Mouse (Mus musculus) forebrain, postnatal 0 days (tissue): ENCODE measurements around the gene Akt1. TPM values are rescaled to one million over a fixed set of nuclear protein-coding genes. Genes with fewer than 3 reads are reported as not detected.

ENCODE experiments used
- ATAC-seq: fragments of 200-750 bp; cut with Nextera tagmentation; 2 replicates; pipeline ENCODE4 v1.8.0; 2017; ENCODE audit warnings: mild to moderate bottlenecking, moderate library complexity
- DNase-seq: peaks from one replicate; pipeline ENCODE4 v3.0.0-alpha.2; 2015
- H3K27ac ChIP-seq: fragments of 300-500 bp; sonication (generic); 2 replicates; pipeline ENCODE4 v1.5.1; 2014; ENCODE audit warnings: low read depth, mild to moderate bottlenecking, antibody characterized with exemption, low read length, moderate library complexity, mixed read lengths
- H3K27me3 ChIP-seq: fragments of 300-500 bp; sonication (generic); 2 replicates; pipeline ENCODE4 v1.6.1; 2014; ENCODE audit warnings: mild to moderate bottlenecking, low read length, mixed read lengths; ENCODE audit not compliant: insufficient read depth
- H3K36me3 ChIP-seq: fragments of 300-500 bp; sonication (generic); 2 replicates; pipeline ENCODE4 v1.6.1; 2014; ENCODE audit warnings: mild to moderate bottlenecking, moderate library complexity; ENCODE audit not compliant: insufficient read depth
- H3K4me1 ChIP-seq: fragments of 300-500 bp; sonication (generic); 2 replicates; pipeline ENCODE4 v1.6.1; 2014; ENCODE audit warnings: antibody characterized with exemption; ENCODE audit not compliant: insufficient read depth
- H3K4me2 ChIP-seq: fragments of 300-500 bp; sonication (generic); 2 replicates; pipeline ENCODE4 v1.6.1; 2014; ENCODE audit warnings: low read depth, mild to moderate bottlenecking, moderate library complexity
- H3K4me3 ChIP-seq: fragments of 300-500 bp; sonication (generic); 2 replicates; pipeline ENCODE4 v1.5.1; 2014; ENCODE audit warnings: low read depth, low read length, mixed read lengths
- H3K9ac ChIP-seq: fragments of 300-500 bp; sonication (generic); 2 replicates; pipeline ENCODE4 v1.6.1; 2014; ENCODE audit warnings: mild to moderate bottlenecking
- H3K9me3 ChIP-seq: fragments of 300-500 bp; sonication (generic); 2 replicates; pipeline ENCODE4 v1.6.1; 2016; ENCODE audit warnings: low read length
- CTCF ChIP-seq: sonication (generic); IDR thresholded peaks from 2 replicates; pipeline ENCODE4 v1.5.1; 2016; ENCODE audit warnings: antibody characterized with exemption, control low read depth, low read depth
- WGBS: fragments of 180-500 bp; shearing (Covaris S2); extraction: QIAGEN DNeasy Blood & Tissue Kit; methylation state at CpG from one replicate; pipeline ENCODE4 v1.1.7; 2014; 5-methylcytosine and 5-hydroxymethylcytosine counted together
- polyA plus RNA-seq: library from polyadenylated mRNA; unstranded; fragments of >200 nt; fragmentation: Nextera tagmentation; extraction: Ambion mirVana; gene quantifications from 2 replicates; pipeline ENCODE4 v1.2.1, GENCODE M21; 2015
- total RNA-seq: library from RNA; depleted of rRNA; stranded (reverse); fragments of >200 nt; gene quantifications from 2 replicates; pipeline ENCODE4 v1.2.3, GENCODE M21; 2014

Akt1 gene
- total and polyA plus RNA-seq, 2 experiments from 2014 or later: 117 to 213 TPM

DNA sequence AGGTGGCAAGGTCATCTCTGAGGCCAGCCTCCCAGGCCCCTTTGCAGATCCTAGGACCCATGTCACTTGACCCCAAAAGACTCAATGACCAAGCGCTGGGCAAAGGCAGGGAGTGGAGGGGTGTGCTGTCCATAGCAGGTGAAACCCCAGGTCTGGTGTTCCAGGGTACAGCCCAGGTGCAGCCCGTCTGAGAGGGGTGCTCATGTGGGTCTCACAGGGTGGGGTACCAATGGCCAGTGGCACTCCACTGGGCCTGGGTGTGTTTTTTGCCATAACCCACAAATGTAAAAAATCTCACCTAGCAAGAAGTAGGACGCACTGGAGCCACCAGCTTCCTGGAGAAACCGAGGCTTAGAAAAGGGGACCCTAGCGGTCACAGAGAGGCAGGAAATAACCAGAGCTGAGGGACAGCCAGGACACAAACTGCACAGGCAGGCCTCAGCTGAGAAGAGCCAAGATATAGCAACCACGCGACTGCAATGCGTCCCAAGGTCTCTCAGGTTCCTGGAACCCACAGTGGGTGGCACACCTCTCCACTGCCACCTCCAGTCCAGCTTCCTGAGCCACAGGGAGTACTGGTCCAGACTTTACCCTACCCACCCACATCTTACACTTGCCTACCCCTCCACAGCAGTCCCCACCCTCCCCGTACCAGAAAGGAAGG lies 8.7 kb downstream of the Akt1 start:
- DNase-seq (no peak), ATAC-seq (no peak)
- Histone ChIP-seq H3K27me3 (no peaks in the 10 kb centered on the region), H3K36me3 (peaks cover 55% of the 10 kb centered on the region), H3K9me3 (no peaks in the 10 kb centered on the region), H3K27ac (0 out of 2 replicates have a peak overlapping the region, but pooled peaks have one; percentile 50), H3K4me3 (no peak overlapping the region), H3K4me1 (peaks cover 9% of the 10 kb centered on the region), H3K4me2 (0 out of 2 replicates have a peak overlapping the region, but pooled peaks have one; percentile 4), H3K9ac (peak overlapping the region; percentile 25; the same call in 1 of the 2 replicates)
- TF ChIP-seq CTCF: no peak
- WGBS: 82% methylated on average over 9 of the region's 9 CpGs

- WGBS: 8% methylated on average over 18 of the region's 18 CpGs
- Histone ChIP-seq H3K27me3 (no peaks in the 10 kb centered on the region), H3K36me3 (peaks cover 57% of the 10 kb centered on the region), H3K4me2 (0 out of 2 replicates have a peak overlapping the region, but pooled peaks have one; percentile 4), H3K4me3 (no peak overlapping the region), H3K9me3 (no peaks in the 10 kb centered on the region), H3K9ac (peak overlapping the region; percentile 25; the same call in 1 of the 2 replicates), H3K4me1 (peaks cover 9% of the 10 kb centered on the region), H3K27ac (0 out of 2 replicates have a peak overlapping the region, but pooled peaks have one; percentile 50)
- no peak for TF ChIP-seq CTCF
- ATAC-seq: peak; percentile 38
- DNase-seq: peak; percentile 82
Measured at GRCm38 (mm10) chr12:112665445-112665844, 9.2 kb downstream of the Akt1 start.

DNA sequence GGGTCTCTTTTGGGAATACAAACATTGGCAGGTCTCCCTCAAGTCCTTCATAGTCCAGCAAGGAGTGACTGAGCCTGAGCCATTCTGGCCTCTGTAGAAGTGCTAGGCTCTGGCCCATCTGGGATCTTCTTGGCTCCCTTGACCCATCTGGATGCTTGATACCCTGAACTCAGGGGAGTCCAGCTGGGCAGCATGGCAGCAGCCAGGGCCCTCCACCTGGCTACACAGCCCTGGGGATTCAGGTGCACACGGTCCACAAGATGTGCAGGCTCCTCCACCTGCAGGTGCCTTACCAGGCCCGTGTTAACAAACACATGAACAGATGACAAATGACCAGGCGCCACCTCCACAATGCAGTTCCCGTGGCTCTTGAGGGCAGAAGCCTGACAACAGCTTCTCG lies 10.0 kb downstream of the Akt1 start:
- TF ChIP-seq CTCF: no peak
- DNase-seq (no peak), ATAC-seq (no peak)
- no peak overlapping the region for H3K4me2 ChIP-seq
- H3K36me3 ChIP-seq: peaks cover 52% of the 10 kb centered on the region
- H3K27ac ChIP-seq: 0 out of 2 replicates have a peak overlapping the region, but pooled peaks have one; percentile 50
- no peak overlapping the region for H3K9ac ChIP-seq
- H3K4me3 ChIP-seq: no peak overlapping the region
- no peaks in the 10 kb centered on the region for H3K27me3 ChIP-seq
- H3K4me1 ChIP-seq: peaks cover 9% of the 10 kb centered on the region
- whole genome bisulfite sequencing: 51% methylated on average over 5 of the region's 5 CpGs
- no peaks in the 10 kb centered on the region for H3K9me3 ChIP-seq

DNA sequence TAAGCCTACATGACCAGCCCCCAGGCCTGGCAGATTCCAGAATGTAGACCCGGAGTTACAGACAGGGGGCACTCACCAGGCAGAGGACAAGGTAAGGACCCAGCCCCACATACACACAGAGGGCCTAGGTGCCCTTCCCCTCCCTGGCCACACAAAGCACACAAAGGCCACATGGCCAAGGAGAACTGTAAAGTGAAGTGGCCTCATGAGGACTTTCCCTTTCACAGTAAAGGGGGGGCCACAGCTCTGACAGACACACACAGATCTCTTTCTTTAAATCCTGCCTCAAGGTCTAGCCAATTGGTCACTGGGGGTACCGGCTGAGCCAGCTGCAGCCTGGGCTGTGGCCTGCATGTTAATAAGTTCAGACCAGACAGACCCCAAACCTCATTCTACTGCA lies 10.6 kb downstream of the Akt1 start:
- peak; percentile 43 for DNase-seq
- Histone ChIP-seq H3K4me1 (peaks cover 9% of the 10 kb centered on the region), H3K36me3 (peaks cover 52% of the 10 kb centered on the region)

DNA sequence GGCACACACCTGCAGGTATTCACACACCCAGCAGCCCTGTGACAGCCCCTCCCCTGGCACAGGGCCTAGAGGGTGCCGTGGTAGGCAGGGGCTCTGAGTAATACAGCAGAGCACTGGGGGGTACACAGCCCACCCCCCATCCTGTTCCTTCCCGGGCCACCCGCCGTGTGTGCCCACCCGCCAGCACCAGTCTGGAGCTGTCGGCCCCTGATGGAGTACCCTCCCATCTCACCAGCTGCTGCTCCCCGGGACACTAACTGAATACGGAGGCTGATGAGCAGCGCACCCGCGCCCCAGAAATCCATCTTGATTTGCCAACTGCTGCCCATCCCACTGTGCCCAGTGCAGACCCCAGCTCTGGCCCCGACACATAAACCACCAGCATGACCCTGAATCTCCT lies 11.0 kb downstream of the Akt1 start:
- no peak for TF ChIP-seq CTCF
- no peak for DNase-seq
- Histone ChIP-seq H3K4me2 (0 out of 2 replicates have a peak overlapping the region, but pooled peaks have one; percentile 17), H3K36me3 (peaks cover 52% of the 10 kb centered on the region), H3K27me3 (no peaks in the 10 kb centered on the region), H3K27ac (peak overlapping the region; percentile 50; the same call in 1 of the 2 replicates), H3K4me1 (peaks cover 9% of the 10 kb centered on the region), H3K4me3 (no peak overlapping the region), H3K9ac (peak overlapping the region; percentile 31; the same call in 1 of the 2 replicates), H3K9me3 (no peaks in the 10 kb centered on the region)
- peak; percentile 20 for ATAC-seq
- 24% methylated on average over 12 of the region's 12 CpGs for WGBS

More for the DNA sequence above, 10.6 kb downstream of the Akt1 start:
- whole genome bisulfite sequencing: 15% methylated on average over 2 of the region's 2 CpGs
- H3K4me2 ChIP-seq: 0 out of 2 replicates have a peak overlapping the region, but pooled peaks have one; percentile 17
- TF ChIP-seq CTCF: peak; percentile 42
- H3K27me3 ChIP-seq: no peaks in the 10 kb centered on the region
- peak overlapping the region; percentile 50; the same call in 1 of the 2 replicates for H3K27ac ChIP-seq
- no peak overlapping the region for H3K4me3 ChIP-seq
- peak overlapping the region; percentile 31; the same call in 1 of the 2 replicates for H3K9ac ChIP-seq
- no peaks in the 10 kb centered on the region for H3K9me3 ChIP-seq
- ATAC-seq: peak; percentile 53

DNA sequence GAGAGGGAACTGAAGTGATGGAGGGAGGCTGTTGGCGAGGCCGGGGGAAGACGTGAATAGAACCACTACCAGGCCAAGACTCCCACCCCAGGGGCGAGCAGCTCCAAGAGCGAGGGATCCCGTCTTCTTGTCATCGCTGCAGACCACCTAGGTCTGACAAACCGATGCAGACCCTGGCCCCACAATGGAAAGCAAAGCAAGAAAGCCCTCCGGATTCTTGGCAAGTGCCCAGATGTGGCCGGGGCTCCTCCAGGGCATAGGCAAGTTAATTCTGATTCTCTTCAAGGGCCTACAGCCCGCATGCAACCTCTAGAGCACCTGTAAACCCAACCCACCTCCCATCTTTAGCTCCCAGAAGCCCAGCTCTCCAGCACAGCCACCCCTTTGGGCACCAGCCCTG lies 11.4 kb downstream of the Akt1 start:
- Histone ChIP-seq H3K27me3 (no peaks in the 10 kb centered on the region), H3K9ac (no peak overlapping the region), H3K4me3 (no peak overlapping the region), H3K9me3 (no peaks in the 10 kb centered on the region), H3K4me2 (no peak overlapping the region), H3K27ac (peak overlapping the region; percentile 50; the same call in 1 of the 2 replicates), H3K36me3 (peaks cover 52% of the 10 kb centered on the region), H3K4me1 (peaks cover 9% of the 10 kb centered on the region)
- 32% methylated on average over 11 of the region's 11 CpGs for WGBS
- TF ChIP-seq CTCF: no peak
- DNase-seq (no peak), ATAC-seq (no peak)

DNA sequence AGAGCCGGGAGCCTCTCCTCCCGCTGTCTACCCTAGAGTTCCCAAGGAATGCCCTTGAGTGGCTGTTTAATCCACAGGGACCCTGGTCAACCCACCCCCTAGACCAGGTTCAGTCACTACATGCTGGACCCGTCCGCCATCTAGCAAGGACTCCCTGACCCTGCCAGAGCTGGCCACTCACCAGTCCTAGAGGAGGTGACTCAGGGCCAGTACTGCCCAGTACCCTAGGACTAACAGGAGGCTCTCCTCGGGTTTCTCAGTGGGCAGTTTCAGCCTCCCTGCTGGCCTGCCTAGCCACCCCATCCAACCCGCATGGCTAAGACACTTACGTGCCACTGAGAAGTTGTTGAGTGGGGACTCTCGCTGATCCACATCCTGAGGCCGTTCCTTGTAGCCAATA lies 12.8 kb downstream of the Akt1 start:
- Histone ChIP-seq H3K4me1 (peaks cover 9% of the 10 kb centered on the region), H3K9me3 (no peaks in the 10 kb centered on the region), H3K9ac (no peak overlapping the region), H3K4me3 (no peak overlapping the region), H3K27ac (no peak overlapping the region), H3K4me2 (no peak overlapping the region), H3K36me3 (peaks cover 55% of the 10 kb centered on the region), H3K27me3 (no peaks in the 10 kb centered on the region)
- WGBS: 83% methylated on average over 9 of the region's 9 CpGs
- DNase-seq (no peak), ATAC-seq (no peak)
- TF ChIP-seq CTCF: no peak
